Mouse (Mus musculus): ENCODE results near the gene Mfap4.

GRCm38 (mm10) chr11:61498736-61499504, 13.7 kb downstream of the Mfap4 start:
- no peak for TF ChIP-seq CTCF (IDR thresholded peaks at IDR 0.05; ENCODE audit: low read depth)
- TF ChIP-seq EP300 (IDR thresholded peaks at IDR 0.05; ENCODE audit: low read depth): no peak
